16 mouse cellular contexts compared by ENCODE assay signal in genomic region chr19:42833126-42833525, GRCm38 (mm10).
"Had no signal": no experiment of that assay in that cellular context is flagged by ENCODE, and none has a peak within 500 bp of the region (broad histone marks: within the 10 kb centered on the region; RNA-seq: fewer than 3 reads in every experiment).

No protein-coding gene starts in this region.

- H3K27ac ChIP-seq: neural tube, embryonic 13.5 days; neural tube, embryonic 15.5 days; stomach, embryonic 15.5 days; stomach, postnatal 0 days had no signal

- H3K4me3 ChIP-seq: neural tube, embryonic 13.5 days; neural tube, embryonic 15.5 days; stomach, embryonic 15.5 days had no signal

- H3K27me3 ChIP-seq: neural tube, embryonic 13.5 days; neural tube, embryonic 15.5 days; stomach, embryonic 15.5 days had no signal

- H3K36me3 ChIP-seq: neural tube, embryonic 13.5 days; neural tube, embryonic 15.5 days; stomach, embryonic 15.5 days had no signal

- H3K4me1 ChIP-seq: neural tube, embryonic 13.5 days; neural tube, embryonic 15.5 days; stomach, embryonic 15.5 days had no signal

- H3K9me3 ChIP-seq: neural tube, embryonic 13.5 days; neural tube, embryonic 15.5 days; stomach, embryonic 15.5 days had no signal

- H3K4me2 ChIP-seq: neural tube, embryonic 13.5 days; neural tube, embryonic 15.5 days; stomach, embryonic 15.5 days had no signal

- DNase-seq: retina, postnatal 1 day; right cerebral cortex, adult 18-20 months; right cerebral cortex, postnatal 14 days; right cerebral cortex, postnatal 25 days; right cerebral cortex, postnatal 4 days; spleen, adult 18-20 months; thymus, adult 18-20 months; thymus, adult 2 months; thymus, postnatal 14 days; thymus, postnatal 25 days; thymus, postnatal 36 days; thymus, postnatal 4 days had no signal

- H3K9ac ChIP-seq: neural tube, embryonic 13.5 days; neural tube, embryonic 15.5 days; stomach, embryonic 15.5 days had no signal
